Mouse (Mus musculus): ENCODE results near the gene Tmem220. TPM values are rescaled to one million over a fixed set of nuclear protein-coding genes. Genes with fewer than 3 reads are reported as not detected.

Gene Tmem220
- total and polyA plus RNA-seq, 2 experiments, result 6.6 to 9.9 TPM

DNA sequence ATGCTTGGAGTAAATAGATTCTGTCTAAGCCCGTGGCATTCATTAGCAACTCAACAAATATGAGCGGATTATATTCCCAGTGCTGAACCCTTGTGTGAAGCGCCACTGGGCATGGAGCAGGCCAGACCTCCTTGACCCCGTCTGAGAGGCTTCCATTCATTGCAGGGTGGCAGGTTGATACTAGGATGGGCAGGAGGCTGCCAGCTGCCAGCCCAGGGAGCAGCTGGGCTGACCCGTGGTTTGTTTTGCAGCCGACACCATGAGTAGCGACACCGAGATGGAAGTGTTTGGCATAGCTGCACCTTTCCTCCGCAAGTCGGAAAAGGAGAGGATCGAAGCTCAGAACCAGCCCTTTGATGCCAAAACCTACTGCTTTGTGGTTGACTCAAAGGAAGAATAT lies 54.8 kb downstream of the Tmem220 start:
- TF ChIP-seq CTCF (IDR thresholded peaks at IDR 0.05; ENCODE audit: low read depth, low read length) (no peak), POLR2A (IDR thresholded peaks at IDR 0.05; ENCODE audit: extremely low read depth, insufficient read depth, low read length) (no peak)
- Histone ChIP-seq H3K4me3 (ENCODE audit: insufficient read depth, low read depth, low read length) (no peak overlapping the region), H3K27me3 (ENCODE audit: control insufficient read depth, insufficient read depth, low read length) (0 out of 2 replicates have a peak, but pooled peaks cover 3% of the 10 kb centered on the region), H3K9ac (ENCODE audit: low read depth, low read length) (no peak overlapping the region), H3K27ac (replicated peaks; ENCODE audit: insufficient read depth, low read depth, low read length) (no peak overlapping the region), H3K36me3 (ENCODE audit: control insufficient read depth, insufficient read depth, low read length) (no peaks in the 10 kb centered on the region), H3K4me1 (ENCODE audit: control insufficient read depth, insufficient read depth, low read length) (no peaks in the 10 kb centered on the region), H3K79me2 (ENCODE audit: control insufficient read depth, insufficient read depth, low read length) (no peaks in the 10 kb centered on the region)
- DNase-seq (ENCODE audit: extremely low read depth, low read depth, low spot score), result no peak
- 78% methylated on average over 11 of the region's 11 CpGs for WGBS

DNA sequence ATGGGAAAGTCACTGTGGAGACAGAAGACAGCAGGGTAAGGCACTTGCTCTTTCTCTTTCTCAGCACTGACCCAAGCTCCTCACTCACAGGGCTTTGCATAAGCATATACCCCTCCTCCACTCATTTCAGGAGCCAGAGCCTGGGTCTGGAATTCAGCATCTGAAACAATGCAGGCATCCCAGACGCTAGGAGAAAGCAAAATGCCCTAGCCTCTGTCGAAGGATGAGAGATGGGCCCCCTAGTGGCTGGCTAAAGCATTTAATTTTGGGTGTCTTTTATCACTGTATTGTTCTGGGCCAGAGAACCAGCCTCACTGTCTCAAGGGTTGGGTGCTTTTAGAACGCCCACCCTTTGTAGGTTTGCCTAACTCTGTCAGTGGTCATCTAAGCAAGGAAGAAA lies 55.2 kb downstream of the Tmem220 start:
- Histone ChIP-seq H3K36me3 (ENCODE audit: control insufficient read depth, insufficient read depth, low read length) (no peaks in the 10 kb centered on the region), H3K27me3 (ENCODE audit: control insufficient read depth, insufficient read depth, low read length) (peaks cover 5% of the 10 kb centered on the region; the same call in 1 of the 2 replicates), H3K27ac (replicated peaks; ENCODE audit: insufficient read depth, low read depth, low read length) (no peak overlapping the region), H3K9ac (ENCODE audit: low read depth, low read length) (no peak overlapping the region), H3K4me1 (ENCODE audit: control insufficient read depth, insufficient read depth, low read length) (no peaks in the 10 kb centered on the region), H3K4me3 (ENCODE audit: insufficient read depth, low read depth, low read length) (no peak overlapping the region), H3K79me2 (ENCODE audit: control insufficient read depth, insufficient read depth, low read length) (no peaks in the 10 kb centered on the region)
- WGBS, result 2% methylated on average over 3 of the region's 3 CpGs
- TF ChIP-seq POLR2A (IDR thresholded peaks at IDR 0.05; ENCODE audit: extremely low read depth, insufficient read depth, low read length), result no peak
- peak; percentile 59; the same call in 1 of the 2 replicates for TF ChIP-seq CTCF (IDR thresholded peaks at IDR 0.05; ENCODE audit: low read depth, low read length)
- peak; percentile 39 for DNase-seq (ENCODE audit: extremely low read depth, low read depth, low spot score)

DNA sequence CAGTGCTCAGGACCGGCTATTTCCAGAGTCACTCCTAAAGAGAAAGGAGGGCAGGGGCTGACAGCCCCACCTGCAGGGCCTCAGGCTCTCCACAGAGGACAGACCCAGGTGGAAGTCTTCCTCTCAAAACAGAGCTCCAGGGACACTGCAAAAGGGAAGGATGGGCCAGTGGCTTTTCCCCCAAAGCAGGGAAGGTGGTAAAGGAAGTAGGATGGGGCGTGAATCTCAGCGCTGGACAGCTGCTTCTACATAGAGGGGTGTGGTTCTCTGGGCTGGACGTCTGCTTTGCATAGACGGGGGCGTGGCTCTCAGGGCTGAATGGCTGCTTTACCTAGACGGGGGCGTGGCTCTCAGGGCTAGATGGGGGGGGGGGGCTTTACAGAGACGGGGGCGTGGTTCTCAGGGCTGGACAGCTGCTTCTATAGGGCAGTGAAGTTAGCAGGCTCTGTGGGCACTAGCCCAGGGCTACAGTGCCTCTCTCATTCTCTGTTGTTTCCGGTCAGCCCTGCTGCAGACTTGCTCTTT lies 56.2 kb downstream of the Tmem220 start:
- no peak overlapping the region for H3K27ac ChIP-seq (replicated peaks; ENCODE audit: insufficient read depth, low read depth, low read length)
- peaks cover 5% of the 10 kb centered on the region; the same call in 1 of the 2 replicates for H3K27me3 ChIP-seq (ENCODE audit: control insufficient read depth, insufficient read depth, low read length)
- no peaks in the 10 kb centered on the region for H3K4me1 ChIP-seq (ENCODE audit: control insufficient read depth, insufficient read depth, low read length)
- no peak overlapping the region for H3K9ac ChIP-seq (ENCODE audit: low read depth, low read length)
- WGBS, result 5% methylated on average over 11 of the region's 11 CpGs
- no peaks in the 10 kb centered on the region for H3K36me3 ChIP-seq (ENCODE audit: control insufficient read depth, insufficient read depth, low read length)
- no peak for TF ChIP-seq POLR2A (IDR thresholded peaks at IDR 0.05; ENCODE audit: extremely low read depth, insufficient read depth, low read length)
- TF ChIP-seq CTCF (IDR thresholded peaks at IDR 0.05; ENCODE audit: low read depth, low read length), result no peak
- H3K79me2 ChIP-seq (ENCODE audit: control insufficient read depth, insufficient read depth, low read length), result no peaks in the 10 kb centered on the region
- H3K4me3 ChIP-seq (ENCODE audit: insufficient read depth, low read depth, low read length), result no peak overlapping the region
- peak; percentile 48 for DNase-seq (ENCODE audit: extremely low read depth, low read depth, low spot score)

DNA sequence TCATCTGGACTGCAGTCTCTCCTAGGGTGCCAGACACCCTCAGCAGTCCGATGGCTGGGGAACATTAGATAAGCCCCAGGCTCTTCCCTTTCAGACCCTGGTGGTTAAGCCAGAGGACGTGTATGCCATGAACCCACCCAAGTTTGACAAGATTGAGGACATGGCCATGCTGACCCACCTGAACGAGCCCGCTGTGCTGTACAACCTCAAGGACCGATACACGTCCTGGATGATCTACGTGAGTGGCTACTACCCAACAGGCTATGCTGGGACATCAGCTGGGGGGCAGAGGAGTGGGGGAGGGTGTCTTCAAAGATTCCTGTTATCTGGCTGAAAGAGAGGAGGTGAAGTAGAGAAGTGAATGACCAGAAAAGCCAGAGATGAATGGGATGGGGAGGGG lies 57.2 kb downstream of the Tmem220 start:
- Histone ChIP-seq H3K79me2 (ENCODE audit: control insufficient read depth, insufficient read depth, low read length) (no peaks in the 10 kb centered on the region), H3K27me3 (ENCODE audit: control insufficient read depth, insufficient read depth, low read length) (peaks cover 5% of the 10 kb centered on the region; the same call in 1 of the 2 replicates), H3K4me1 (ENCODE audit: control insufficient read depth, insufficient read depth, low read length) (no peaks in the 10 kb centered on the region), H3K9ac (ENCODE audit: low read depth, low read length) (no peak overlapping the region), H3K4me3 (ENCODE audit: insufficient read depth, low read depth, low read length) (no peak overlapping the region), H3K27ac (replicated peaks; ENCODE audit: insufficient read depth, low read depth, low read length) (no peak overlapping the region), H3K36me3 (ENCODE audit: control insufficient read depth, insufficient read depth, low read length) (no peaks in the 10 kb centered on the region)
- no peak for DNase-seq (ENCODE audit: extremely low read depth, low read depth, low spot score)
- WGBS, result 83% methylated on average over 7 of the region's 7 CpGs
- TF ChIP-seq CTCF (IDR thresholded peaks at IDR 0.05; ENCODE audit: low read depth, low read length), result no peak
- no peak for TF ChIP-seq POLR2A (IDR thresholded peaks at IDR 0.05; ENCODE audit: extremely low read depth, insufficient read depth, low read length)

DNA sequence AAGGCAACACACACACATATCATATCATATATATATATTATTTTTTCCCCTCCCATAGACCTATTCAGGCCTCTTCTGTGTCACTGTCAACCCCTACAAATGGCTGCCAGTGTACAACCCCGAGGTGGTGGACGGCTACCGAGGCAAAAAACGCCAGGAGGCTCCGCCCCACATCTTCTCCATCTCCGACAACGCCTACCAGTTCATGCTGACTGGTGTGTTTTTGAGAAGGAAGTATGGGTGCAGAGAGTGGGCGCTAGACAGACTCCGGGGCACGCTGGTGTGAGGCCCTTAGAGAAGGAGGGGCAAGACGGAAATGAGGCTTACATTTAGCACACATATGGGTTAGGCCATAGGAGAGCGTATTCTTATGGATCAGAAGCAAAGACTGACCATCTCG lies 57.8 kb downstream of the Tmem220 start:
- WGBS, result 76% methylated on average over 13 of the region's 13 CpGs
- H3K36me3 ChIP-seq (ENCODE audit: control insufficient read depth, insufficient read depth, low read length), result no peaks in the 10 kb centered on the region
- no peaks in the 10 kb centered on the region for H3K4me1 ChIP-seq (ENCODE audit: control insufficient read depth, insufficient read depth, low read length)
- no peak for TF ChIP-seq CTCF (IDR thresholded peaks at IDR 0.05; ENCODE audit: low read depth, low read length)
- TF ChIP-seq POLR2A (IDR thresholded peaks at IDR 0.05; ENCODE audit: extremely low read depth, insufficient read depth, low read length), result no peak
- no peak overlapping the region for H3K27ac ChIP-seq (replicated peaks; ENCODE audit: insufficient read depth, low read depth, low read length)
- no peak overlapping the region for H3K4me3 ChIP-seq (ENCODE audit: insufficient read depth, low read depth, low read length)
- H3K27me3 ChIP-seq (ENCODE audit: control insufficient read depth, insufficient read depth, low read length), result peaks cover 5% of the 10 kb centered on the region; the same call in 1 of the 2 replicates
- no peak overlapping the region for H3K9ac ChIP-seq (ENCODE audit: low read depth, low read length)
- no peak for DNase-seq (ENCODE audit: extremely low read depth, low read depth, low spot score)
- H3K79me2 ChIP-seq (ENCODE audit: control insufficient read depth, insufficient read depth, low read length), result no peaks in the 10 kb centered on the region

DNA sequence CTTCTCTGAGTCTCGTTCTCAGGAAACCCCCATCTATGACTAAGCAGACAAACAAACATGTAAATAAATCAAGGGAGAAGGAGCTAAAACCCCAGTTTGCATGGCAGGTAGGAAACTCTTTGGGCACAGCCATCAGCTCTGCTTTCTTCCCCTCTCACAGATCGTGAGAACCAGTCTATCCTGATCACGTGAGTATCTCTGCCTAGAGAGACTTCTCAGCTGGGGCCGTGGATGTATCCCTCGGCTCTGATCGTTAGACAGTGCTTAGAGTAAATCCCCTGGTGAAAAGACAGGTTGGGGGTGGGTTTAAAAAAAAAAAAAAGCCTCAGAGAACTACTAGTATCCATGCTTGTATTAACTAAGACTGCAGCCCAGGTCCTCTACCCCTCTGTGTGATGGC lies 58.3 kb downstream of the Tmem220 start:
- Histone ChIP-seq H3K4me3 (ENCODE audit: insufficient read depth, low read depth, low read length) (no peak overlapping the region), H3K27ac (replicated peaks; ENCODE audit: insufficient read depth, low read depth, low read length) (no peak overlapping the region), H3K27me3 (ENCODE audit: control insufficient read depth, insufficient read depth, low read length) (peaks cover 5% of the 10 kb centered on the region; the same call in 1 of the 2 replicates), H3K36me3 (ENCODE audit: control insufficient read depth, insufficient read depth, low read length) (no peaks in the 10 kb centered on the region), H3K9ac (ENCODE audit: low read depth, low read length) (no peak overlapping the region), H3K79me2 (ENCODE audit: control insufficient read depth, insufficient read depth, low read length) (no peaks in the 10 kb centered on the region), H3K4me1 (ENCODE audit: control insufficient read depth, insufficient read depth, low read length) (no peaks in the 10 kb centered on the region)
- 73% methylated on average over 6 of the region's 6 CpGs for WGBS
- TF ChIP-seq CTCF (IDR thresholded peaks at IDR 0.05; ENCODE audit: low read depth, low read length), result no peak
- no peak for TF ChIP-seq POLR2A (IDR thresholded peaks at IDR 0.05; ENCODE audit: extremely low read depth, insufficient read depth, low read length)
- no peak for DNase-seq (ENCODE audit: extremely low read depth, low read depth, low spot score)
